Mouse (Mus musculus) midbrain, embryonic 12.5 days (tissue): ENCODE measurements around the gene Cdc42se1. TPM values are rescaled to one million over a fixed set of nuclear protein-coding genes. Genes with fewer than 3 reads are reported as not detected.
A peak's percentile ranks its signal among the peaks of the same experiment; 100 is the strongest.

Experiments used
- ATAC-seq: fragments of 200-750 bp; cut with Nextera tagmentation; 2 replicates; pipeline ENCODE4 v1.8.0; 2017; ENCODE audit warnings: low read depth, moderate TSS enrichment, moderate library complexity; ENCODE audit not compliant: low FRiP score
- H3K27ac ChIP-seq: fragments of 300-500 bp; sonication (generic); replicated peaks from 2 replicates; pipeline ENCODE4 v1.5.1; 2016; ENCODE audit warnings: mild to moderate bottlenecking
- H3K27me3 ChIP-seq: fragments of 300-500 bp; sonication (generic); 2 replicates; pipeline ENCODE4 v1.6.1; 2016; ENCODE audit warnings: mild to moderate bottlenecking
- H3K36me3 ChIP-seq: fragments of 300-500 bp; sonication (generic); 2 replicates; pipeline ENCODE4 v1.6.1; 2016
- H3K4me1 ChIP-seq: fragments of 300-500 bp; sonication (generic); 2 replicates; pipeline ENCODE4 v1.6.1; 2016
- H3K4me2 ChIP-seq: fragments of 300-500 bp; sonication (generic); replicated peaks from 2 replicates; pipeline ENCODE4 v1.6.1; 2016; ENCODE audit warnings: mild to moderate bottlenecking, moderate library complexity
- H3K4me3 ChIP-seq: fragments of 300-500 bp; sonication (generic); 2 replicates; pipeline ENCODE4 v1.5.1; 2016; ENCODE audit warnings: mild to moderate bottlenecking
- H3K9ac ChIP-seq: fragments of 300-500 bp; sonication (generic); replicated peaks from 2 replicates; pipeline ENCODE4 v1.6.1; 2016; ENCODE audit warnings: mild to moderate bottlenecking, moderate library complexity
- H3K9me3 ChIP-seq: fragments of 300-500 bp; sonication (generic); 2 replicates; pipeline ENCODE4 v1.6.1; 2016; ENCODE audit warnings: mild to moderate bottlenecking
- WGBS: fragments of 180-500 bp; shearing (Covaris S2); methylation state at CpG from one replicate; pipeline ENCODE4 v1.1.7; 2016; 5-methylcytosine and 5-hydroxymethylcytosine counted together
- polyA plus RNA-seq: library from polyadenylated mRNA; unstranded; fragments of >200 nt; fragmentation: Nextera tagmentation; extraction: Ambion mirVana; gene quantifications from 2 replicates; pipeline ENCODE4 v1.2.1, GENCODE M21; 2016

Gene Cdc42se1
- polyA plus RNA-seq, 1 experiment from 2014 or later = 91.0 TPM

GRCm38 (mm10) chr3:95228894-95229780, 605 bp downstream of the Cdc42se1 start:
- Histone ChIP-seq H3K4me3 (peak overlapping the region; percentile 76), H3K9me3 (no peaks in the 10 kb centered on the region), H3K27me3 (no peaks in the 10 kb centered on the region), H3K27ac (peak overlapping the region; percentile 97), H3K4me2 (peak overlapping the region; percentile 78), H3K36me3 (peaks cover 42% of the 10 kb centered on the region), H3K9ac (peak overlapping the region; percentile 85), H3K4me1 (peaks cover 50% of the 10 kb centered on the region)
- ATAC-seq = peak; percentile 3; the same call in 1 of the 2 replicates
- 0% methylated on average over 43 of the region's 43 CpGs for WGBS

DNA sequence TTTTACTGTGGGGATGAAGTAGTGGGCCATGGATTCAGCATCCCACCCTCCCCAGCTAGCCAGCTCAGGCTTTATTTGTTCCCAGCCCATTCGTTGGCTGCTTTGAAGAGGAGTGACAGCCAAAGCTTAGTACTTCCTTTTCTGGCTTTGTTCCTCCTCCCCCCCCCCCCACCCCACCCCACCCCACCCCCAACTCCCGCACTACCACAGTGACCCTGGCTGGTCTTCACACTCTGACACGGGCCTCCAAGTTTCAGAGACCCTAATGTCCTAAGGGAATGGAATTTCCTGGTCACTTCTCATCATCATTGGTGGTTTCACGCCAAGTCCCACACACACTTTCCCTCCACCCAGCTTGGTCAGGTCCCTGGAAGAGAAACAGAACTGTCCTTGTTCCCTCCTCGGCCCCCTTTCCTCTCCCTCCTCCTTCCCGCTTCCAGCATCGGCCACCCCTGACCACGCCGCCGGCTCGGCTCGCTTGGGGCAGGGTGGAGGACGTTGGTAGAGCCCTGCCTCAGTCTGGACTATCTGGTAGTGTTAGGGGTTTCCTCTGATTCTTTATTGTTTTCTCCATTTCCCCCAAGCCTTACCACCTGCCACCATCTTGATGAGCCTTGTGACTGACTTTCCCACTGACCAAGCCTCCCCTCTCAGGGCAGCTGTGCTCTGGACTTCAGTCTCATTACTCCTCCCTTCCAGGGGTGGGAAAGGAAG, 1.4 kb downstream of the Cdc42se1 start:
- H3K36me3 ChIP-seq = peaks cover 46% of the 10 kb centered on the region
- peak overlapping the region; percentile 76 for H3K4me3 ChIP-seq
- no peaks in the 10 kb centered on the region for H3K27me3 ChIP-seq
- under 1% methylated on average over 13 of the region's 13 CpGs for WGBS
- no peaks in the 10 kb centered on the region for H3K9me3 ChIP-seq
- H3K4me2 ChIP-seq = peak overlapping the region; percentile 78
- ATAC-seq = peak; percentile 27
- peak overlapping the region; percentile 97 for H3K27ac ChIP-seq
- peak overlapping the region; percentile 85 for H3K9ac ChIP-seq
- H3K4me1 ChIP-seq = peaks cover 42% of the 10 kb centered on the region

DNA sequence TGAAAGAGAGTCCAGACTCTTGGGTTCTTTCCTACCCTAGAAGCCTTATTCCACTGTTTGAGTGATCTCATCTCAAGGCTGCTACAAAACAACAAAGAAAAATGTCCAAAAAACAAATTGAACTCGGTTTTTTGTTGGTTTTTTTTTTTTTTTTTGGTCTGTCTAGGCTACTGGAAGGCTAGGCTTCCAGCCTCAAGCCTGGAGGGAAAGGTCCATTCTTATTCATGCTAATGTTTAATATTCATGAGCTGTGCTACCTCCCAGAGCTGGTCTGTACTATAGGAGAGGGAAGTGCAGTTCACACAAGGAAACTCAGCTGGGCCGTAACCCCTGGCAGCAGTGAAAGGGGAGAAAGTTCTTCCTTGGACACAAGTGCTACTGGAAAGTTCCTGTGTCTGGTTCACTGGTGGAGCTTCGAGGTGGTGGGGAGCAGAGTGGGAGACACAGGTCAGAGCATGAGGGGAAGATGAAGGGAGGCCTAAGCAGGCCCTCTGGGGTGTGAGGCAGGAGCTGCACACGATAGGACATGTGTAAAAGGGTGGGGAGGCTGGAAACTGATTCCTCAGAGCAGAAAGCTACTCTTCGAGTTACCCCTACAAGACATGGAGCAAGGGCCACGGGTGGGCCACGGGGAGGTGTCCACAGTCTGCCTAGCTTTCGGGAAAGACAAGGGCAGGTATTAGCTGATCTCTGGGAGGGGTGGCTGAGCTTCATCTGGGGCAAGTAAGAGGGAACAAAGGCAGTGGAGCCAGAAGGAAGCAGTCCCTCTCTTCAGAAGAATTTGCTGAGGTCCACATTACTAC, 2.2 kb downstream of the Cdc42se1 start:
- Histone ChIP-seq H3K4me1 (peaks cover 39% of the 10 kb centered on the region), H3K27me3 (no peaks in the 10 kb centered on the region), H3K27ac (peak overlapping the region; percentile 97), H3K4me3 (peak overlapping the region; percentile 76), H3K4me2 (peak overlapping the region; percentile 78), H3K36me3 (peaks cover 46% of the 10 kb centered on the region), H3K9me3 (no peaks in the 10 kb centered on the region), H3K9ac (peak overlapping the region; percentile 85; the same call in 1 of the 2 replicates)
- peak; percentile 45 for ATAC-seq
- 36% methylated on average over 8 of the region's 8 CpGs for WGBS

DNA sequence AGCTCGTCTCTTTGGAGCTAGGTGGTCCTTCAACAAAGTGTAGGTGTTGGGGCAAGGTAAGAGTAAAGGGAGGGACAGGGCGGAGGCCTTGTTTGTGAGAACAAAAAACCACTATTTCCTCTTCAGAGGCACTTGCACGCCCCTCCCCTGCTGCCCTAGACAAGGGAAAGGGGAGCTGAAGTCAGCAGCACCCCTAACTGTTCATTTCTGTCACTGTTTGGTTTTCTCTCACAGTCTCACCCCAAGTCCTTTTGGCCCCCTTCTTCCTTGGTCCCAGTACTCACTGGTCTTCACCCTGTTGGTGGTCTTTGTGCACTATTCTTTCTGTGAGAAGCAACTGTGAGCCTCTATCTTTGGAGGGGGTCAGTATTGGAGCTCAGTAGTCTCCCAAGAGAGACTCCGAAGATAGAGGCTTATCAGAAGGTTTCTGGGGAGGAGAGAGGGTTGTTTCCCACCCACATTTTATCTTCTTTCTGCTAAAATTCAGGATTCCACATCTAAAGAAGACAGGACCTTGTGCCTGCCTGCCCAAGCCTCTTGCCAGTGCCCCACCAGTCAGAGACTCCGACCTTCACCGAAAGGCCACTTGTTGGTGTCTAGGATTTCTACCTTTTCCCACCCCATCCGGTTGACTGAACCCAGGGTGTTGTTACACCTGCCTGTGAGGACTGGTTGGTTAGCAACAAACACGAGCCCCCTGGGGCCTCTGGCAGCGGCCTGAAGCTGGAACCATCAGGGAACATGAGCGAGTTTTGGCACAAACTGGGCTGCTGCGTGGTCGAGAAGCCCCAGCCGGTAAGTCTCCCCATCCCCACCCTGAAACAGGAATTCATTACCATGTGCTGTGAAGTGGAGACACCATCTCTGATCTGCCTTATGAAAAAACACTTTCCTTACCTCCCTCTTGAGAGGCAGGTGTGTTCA, 3.0 kb downstream of the Cdc42se1 start, which contains the start of gene Mllt11:
Mllt11 (minus strand) TSS at position 874 of the 924 bp plus-strand sequence.
- ATAC-seq = no peak
- 82% methylated on average over 13 of the region's 13 CpGs for WGBS
- Histone ChIP-seq H3K4me3 (peak within 1 kb of the TSS; percentile 76), H3K27me3 (no peaks in the 10 kb centered on the region), H3K4me2 (peak within 1 kb of the TSS; percentile 78), H3K27ac (peak within 1 kb of the TSS; percentile 97), H3K4me1 (peaks cover 31% of the 10 kb centered on the region), H3K9ac (peak within 1 kb of the TSS; percentile 28; the same call in 1 of the 2 replicates), H3K36me3 (peaks cover 49% of the 10 kb centered on the region), H3K9me3 (no peaks in the 10 kb centered on the region)

- H3K27ac ChIP-seq = no peak overlapping the region
- 89% methylated on average over 7 of the region's 7 CpGs for WGBS
- H3K9me3 ChIP-seq = no peaks in the 10 kb centered on the region
- no peak for ATAC-seq
- H3K9ac ChIP-seq = no peak overlapping the region
- peaks cover 27% of the 10 kb centered on the region for H3K4me1 ChIP-seq
- no peak overlapping the region for H3K4me3 ChIP-seq
- H3K27me3 ChIP-seq = no peaks in the 10 kb centered on the region
- peaks cover 60% of the 10 kb centered on the region for H3K36me3 ChIP-seq
- H3K4me2 ChIP-seq = no peak overlapping the region
Measured at GRCm38 (mm10) chr3:95232771-95233170, 4.2 kb downstream of the Cdc42se1 start.

DNA sequence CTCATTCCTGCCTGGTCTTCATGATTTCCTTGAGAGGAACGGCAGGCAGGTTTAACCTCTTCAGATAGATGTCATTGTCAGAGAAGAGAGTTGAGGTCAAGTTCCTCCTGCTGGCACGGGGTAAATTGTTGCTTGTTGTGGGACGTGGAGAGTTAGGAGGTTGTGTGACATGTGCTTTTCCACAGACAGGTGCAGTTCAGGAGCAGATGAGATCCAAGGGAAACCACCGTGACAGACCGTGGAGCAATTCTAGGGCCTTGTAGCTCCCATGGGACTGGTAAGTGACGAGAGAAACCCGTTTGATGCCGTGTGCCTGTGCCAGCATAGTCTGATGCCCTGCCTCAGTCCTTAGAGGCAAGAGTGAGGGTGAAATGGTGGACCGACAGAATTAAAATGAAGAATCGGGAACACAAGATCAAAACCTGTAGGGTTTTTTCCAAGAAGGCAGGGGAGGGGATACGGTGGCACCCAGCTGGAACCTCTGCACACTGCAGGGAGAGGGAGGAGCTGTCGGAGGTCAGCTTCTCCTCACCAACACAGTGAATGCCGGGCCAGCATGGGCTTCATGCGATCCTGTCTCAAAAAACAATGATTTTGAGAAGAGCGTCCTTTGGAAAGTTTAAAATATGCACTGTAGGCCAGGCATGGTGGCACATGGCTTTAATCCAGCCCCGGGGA, 4.9 kb downstream of the Cdc42se1 start:
- 91% methylated on average over 16 of the region's 16 CpGs for WGBS
- H3K9me3 ChIP-seq = no peaks in the 10 kb centered on the region
- no peak overlapping the region for H3K4me3 ChIP-seq
- no peak overlapping the region for H3K4me2 ChIP-seq
- peaks cover 27% of the 10 kb centered on the region for H3K4me1 ChIP-seq
- H3K27ac ChIP-seq = no peak overlapping the region
- H3K9ac ChIP-seq = no peak overlapping the region
- H3K36me3 ChIP-seq = peaks cover 66% of the 10 kb centered on the region
- H3K27me3 ChIP-seq = no peaks in the 10 kb centered on the region
- no peak for ATAC-seq

DNA sequence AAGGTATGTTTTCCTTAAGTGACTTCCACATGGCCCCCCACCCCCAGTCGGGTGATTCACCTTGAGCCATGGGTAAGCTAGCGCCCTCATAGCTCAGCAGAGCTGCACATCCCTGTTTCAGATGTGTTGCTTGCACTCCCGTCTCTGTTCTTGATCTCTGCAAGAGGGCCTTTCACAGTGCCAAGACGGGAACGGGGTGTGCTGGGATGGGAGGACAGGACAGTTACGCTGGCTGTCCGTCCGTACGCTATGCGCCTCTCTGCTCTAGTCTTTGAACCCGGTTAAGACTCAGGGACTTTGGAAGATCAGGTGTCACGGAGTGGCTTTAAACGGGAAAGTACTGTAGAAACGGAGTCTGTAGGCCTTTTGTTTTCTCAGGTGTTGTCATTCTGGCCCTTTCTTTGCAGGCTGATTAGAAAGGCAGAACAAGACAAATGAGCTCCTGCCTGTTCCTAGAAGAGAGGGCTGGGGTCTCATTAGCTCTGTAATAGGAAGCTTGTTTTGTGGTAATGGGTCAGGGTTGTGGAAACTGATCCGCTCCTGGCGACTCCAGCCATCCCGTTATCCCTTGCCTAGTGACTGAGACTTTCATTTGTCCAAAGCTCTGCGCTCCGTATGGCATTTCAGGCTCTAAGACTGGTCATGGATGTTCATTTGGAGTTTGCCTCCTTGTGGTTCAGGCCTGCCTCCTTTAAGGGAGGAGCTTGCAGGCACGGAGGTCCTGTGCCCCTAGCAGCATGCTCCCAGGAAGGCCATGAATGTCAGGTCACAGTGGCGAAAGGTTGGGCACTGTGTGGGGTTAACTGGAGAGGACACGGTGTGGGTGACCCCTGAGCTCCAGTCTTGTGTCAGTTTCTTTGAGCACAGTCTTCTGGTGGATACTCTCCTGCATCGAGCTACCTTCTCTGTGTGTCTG, 7.1 kb downstream of the Cdc42se1 start:
- H3K4me3 ChIP-seq = no peak overlapping the region
- no peak for ATAC-seq
- no peaks in the 10 kb centered on the region for H3K27me3 ChIP-seq
- no peaks in the 10 kb centered on the region for H3K9me3 ChIP-seq
- no peak overlapping the region for H3K4me2 ChIP-seq
- H3K36me3 ChIP-seq = peaks cover 71% of the 10 kb centered on the region
- H3K27ac ChIP-seq = no peak overlapping the region
- WGBS = 81% methylated on average over 23 of the region's 23 CpGs
- H3K9ac ChIP-seq = no peak overlapping the region
- H3K4me1 ChIP-seq = peaks cover 15% of the 10 kb centered on the region

- no peak overlapping the region for H3K4me2 ChIP-seq
- 90% methylated on average over 8 of the region's 8 CpGs for WGBS
- H3K27me3 ChIP-seq = no peaks in the 10 kb centered on the region
- no peak for ATAC-seq
- peaks cover 62% of the 10 kb centered on the region for H3K36me3 ChIP-seq
- no peak overlapping the region for H3K9ac ChIP-seq
- no peak overlapping the region for H3K27ac ChIP-seq
- no peaks in the 10 kb centered on the region for H3K4me1 ChIP-seq
- H3K9me3 ChIP-seq = no peaks in the 10 kb centered on the region
- no peak overlapping the region for H3K4me3 ChIP-seq
Measured at GRCm38 (mm10) chr3:95237541-95238099, 9.1 kb downstream of the Cdc42se1 start.

- ATAC-seq = no peak
- WGBS = 86% methylated on average over 6 of the region's 6 CpGs
Measured at GRCm38 (mm10) chr3:95239022-95239421, 10.5 kb downstream of the Cdc42se1 start.

More at GRCm38 (mm10) chr3:95239022-95239421, 10.5 kb downstream of the Cdc42se1 start:
- Histone ChIP-seq H3K27me3 (no peaks in the 10 kb centered on the region), H3K27ac (no peak overlapping the region), H3K4me3 (no peak overlapping the region), H3K4me1 (no peaks in the 10 kb centered on the region), H3K4me2 (no peak overlapping the region), H3K9me3 (no peaks in the 10 kb centered on the region), H3K9ac (no peak overlapping the region), H3K36me3 (peaks cover 48% of the 10 kb centered on the region)
